Mouse (Mus musculus): Measurements from ENCODE around the gene 1700007K13Rik.

The 1700007K13Rik gene

DNA sequence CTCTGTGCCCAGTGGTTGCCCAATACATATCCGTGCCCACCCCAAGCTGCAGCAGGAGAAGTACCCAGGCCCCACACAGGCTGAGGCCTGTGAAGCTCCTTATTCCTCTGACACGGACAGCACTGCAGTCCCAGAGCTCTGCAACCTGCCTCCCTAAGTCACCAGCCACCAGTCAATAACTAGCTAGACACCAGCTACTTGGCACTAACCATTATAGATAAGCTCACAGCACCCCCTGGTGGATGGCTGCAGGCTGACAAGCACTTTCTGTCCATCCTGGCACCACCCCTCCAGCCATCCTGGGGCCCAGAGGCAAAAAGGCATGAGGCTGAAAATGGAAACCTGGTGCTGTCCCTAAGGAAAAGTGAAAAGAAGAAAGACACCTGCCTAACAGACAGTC, 48.1 kb downstream of the 1700007K13Rik start:
- in situ Hi-C loops (cut with MboI; ENCODE audit: unreplicated experiment in 2 of 2), result loop anchor here (5.0 to 25.0 kb wide), 2 partner anchors 216 to 856 kb away; no protein-coding TSS in a partner anchor

DNA sequence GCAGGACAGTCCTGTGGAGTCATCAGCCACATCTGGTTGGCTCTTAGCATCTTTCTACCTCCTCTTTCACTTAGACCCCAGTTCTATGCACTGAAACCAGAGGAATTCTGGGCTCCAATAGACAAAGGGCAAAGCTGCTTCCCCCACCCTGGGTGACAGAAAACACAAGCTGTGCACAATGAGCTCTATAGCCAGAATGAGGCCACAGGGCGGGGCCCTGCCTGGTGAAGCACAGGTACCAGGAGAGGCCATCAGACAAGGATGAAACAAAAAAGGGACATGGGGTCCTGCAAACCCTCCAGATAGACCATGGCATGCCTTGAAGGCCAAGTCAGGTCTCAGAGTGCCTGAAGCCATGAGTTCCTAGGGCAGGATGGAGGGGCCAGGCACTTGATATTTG, 49.6 kb downstream of the 1700007K13Rik start:
- in situ Hi-C loops (cut with MboI; ENCODE audit: unreplicated experiment in 2 of 2), result loop anchor here (5.0 to 25.0 kb wide), 2 partner anchors 214 to 854 kb away; no protein-coding TSS in a partner anchor

GRCm38 (mm10) chr2:28415387-28416024, 50.6 kb downstream of the 1700007K13Rik start:
- in situ Hi-C loops (cut with MboI; ENCODE audit: unreplicated experiment in 2 of 2), result loop anchor here (5.0 to 25.0 kb wide), 2 partner anchors 213 to 853 kb away; no protein-coding TSS in a partner anchor

- in situ Hi-C loops (cut with MboI; ENCODE audit: unreplicated experiment in 2 of 2), result loop anchor here (5.0 to 25.0 kb wide), 4 partner anchors 42 to 852 kb away; no protein-coding TSS in a partner anchor
These were observed 51.4 kb downstream of the 1700007K13Rik start for GRCm38 (mm10) chr2:28414757-28415137.

DNA sequence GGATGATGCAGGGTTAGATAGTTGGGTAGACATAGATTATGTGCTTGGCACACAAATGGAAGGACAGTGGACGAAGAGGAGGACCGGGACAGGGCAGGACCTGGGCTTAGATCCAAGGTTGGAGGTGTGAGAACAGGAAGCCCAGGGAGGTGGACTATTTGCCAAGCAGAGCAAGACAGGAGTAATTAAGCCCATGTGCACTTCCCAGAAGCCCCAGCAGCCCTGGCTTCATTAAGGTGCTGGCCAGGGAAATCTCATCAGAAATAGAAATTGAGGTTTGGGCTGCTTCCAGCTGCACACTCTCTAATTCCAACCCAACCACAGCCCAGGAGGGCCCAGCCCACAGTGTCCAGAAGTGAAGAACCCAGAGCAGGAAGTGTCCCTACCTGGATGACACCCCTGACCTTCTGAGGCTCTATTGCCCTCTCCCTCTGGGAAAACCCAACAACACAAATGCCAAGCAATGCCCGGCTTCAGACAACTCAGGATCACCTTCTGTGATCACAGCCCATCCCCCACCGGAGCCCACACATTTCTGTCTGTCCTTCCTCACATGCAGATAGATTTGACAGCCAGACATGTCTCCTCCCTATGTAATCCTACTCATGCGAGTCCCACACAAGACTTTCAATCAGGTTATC, 51.9 kb downstream of the 1700007K13Rik start:
- in situ Hi-C loops (cut with MboI; ENCODE audit: unreplicated experiment in 2 of 2), result loop anchor here in 1 of 2 experiments (5.0 to 25.0 kb wide), 3 partner anchors 42 to 852 kb away; no protein-coding TSS in a partner anchor

- in situ Hi-C loops (cut with MboI; ENCODE audit: unreplicated experiment in 2 of 2), result loop anchor here in 1 of 2 experiments (5.0 to 25.0 kb wide), 3 partner anchors 41 to 851 kb away; no protein-coding TSS in a partner anchor
These were observed 53.2 kb downstream of the 1700007K13Rik start for GRCm38 (mm10) chr2:28412936-28413335.

Data from v-Abl transformed pro-B cells (cell line).